ENCODE assay signal across 14 mouse cellular contexts in genomic region chr3:138065930-138066329, GRCm38 (mm10). TPM values are rescaled to one million over a fixed set of nuclear protein-coding genes. Genes with fewer than 3 reads are reported as not detected.
DNase-seq lines count a peak whose midpoint lies in the region; ATAC-seq and TF ChIP-seq lines count a peak whose summit lies in the region.
"Had no signal": no experiment of that assay in that cellular context is flagged by ENCODE, and none has a peak within 500 bp of the region (broad histone marks: within the 10 kb centered on the region; RNA-seq: fewer than 3 reads in every experiment).

No protein-coding gene starts in this region.

- peak overlapping the region; percentile 82 for H3ac ChIP-seq in C2C12 (ENCODE audit: control insufficient read depth, insufficient read length, low read depth)

- no peaks in the 10 kb centered on the region for H3K27me3 ChIP-seq in heart, embryonic 12.5 days (replicated peaks)
- H3K27me3 ChIP-seq in C2C12 (ENCODE audit: control insufficient read depth, insufficient read depth, insufficient read length), result no peaks in the 10 kb centered on the region
- H3K27me3 ChIP-seq in embryonic facial prominence, embryonic 10.5 days (replicated peaks; ENCODE audit: low read depth, poor library complexity, severe bottlenecking), result peaks cover 5% of the 10 kb centered on the region
- no peaks in the 10 kb centered on the region for H3K27me3 ChIP-seq in hindbrain, embryonic 16.5 days (replicated peaks; ENCODE audit: control insufficient read depth, insufficient read depth, low read length)
- H3K27me3 ChIP-seq: limb, embryonic 13.5 days had no signal

- peaks cover 63% of the 10 kb centered on the region for H3K79me2 ChIP-seq in C2C12 (ENCODE audit: control insufficient read depth, insufficient read depth)

- 79% methylated on average over 16 of the region's 16 CpGs for WGBS in heart, embryonic 12.5 days
- 88% methylated on average over 16 of the region's 16 CpGs for WGBS in embryonic facial prominence, embryonic 10.5 days
- 68% methylated on average over 16 of the region's 16 CpGs for WGBS in hindbrain, embryonic 16.5 days

- H3K9ac ChIP-seq in heart, embryonic 12.5 days, result peak overlapping the region; percentile 73
- peak overlapping the region; percentile 28; the same call in 1 of the 2 replicates for H3K9ac ChIP-seq in hindbrain, embryonic 16.5 days (ENCODE audit: low read depth, low read length)
- H3K9ac ChIP-seq: limb, embryonic 13.5 days had no signal

- H3K79me3 ChIP-seq in C2C12 (ENCODE audit: low read depth), result peaks cover 56% of the 10 kb centered on the region

- peak overlapping the region; percentile 68 for H3K4me2 ChIP-seq in heart, embryonic 12.5 days
- peak overlapping the region; percentile 52 for H3K4me2 ChIP-seq in hindbrain, embryonic 16.5 days (ENCODE audit: low read length)

- no peak for ATAC-seq in heart, embryonic 12.5 days (ENCODE audit: insufficient number of reproducible peaks, low FRiP score)
- no peak for ATAC-seq in hindbrain, embryonic 16.5 days

- TF ChIP-seq CTCF in C2C12 (IDR thresholded peaks at IDR 0.05; ENCODE audit: control insufficient read depth, insufficient read depth, insufficient read length), result no peak

- H3K4me1 ChIP-seq in heart, embryonic 12.5 days (replicated peaks), result peaks cover 56% of the 10 kb centered on the region
- H3K4me1 ChIP-seq in embryonic facial prominence, embryonic 10.5 days, result peaks cover 43% of the 10 kb centered on the region
- H3K4me1 ChIP-seq in hindbrain, embryonic 16.5 days (ENCODE audit: control insufficient read depth, insufficient read depth, low read depth, low read length), result peaks cover 15% of the 10 kb centered on the region

- peak overlapping the region; percentile 44 for H3K4me3 ChIP-seq in heart, embryonic 12.5 days
- peak overlapping the region; percentile 51 for H3K4me3 ChIP-seq in C2C12 (ENCODE audit: insufficient read depth, poor library complexity, severe bottlenecking)
- no peak overlapping the region for H3K4me3 ChIP-seq in embryonic facial prominence, embryonic 10.5 days
- no peak overlapping the region for H3K4me3 ChIP-seq in hindbrain, embryonic 16.5 days (ENCODE audit: low read length)

- no peak for DNase-seq in heart, adult 8-10 months (ENCODE audit: low spot score)
- DNase-seq in embryonic facial prominence, embryonic 10.5 days (ENCODE audit: low spot score), result no peak
- no peak for DNase-seq in lung, postnatal 14 days
- no peak for DNase-seq in c-Kit-positive CD71-positive TER-119-positive erythroid progenitor cells, embryonic 14.5 days (ENCODE audit: low spot score)
- DNase-seq: cerebellum, adult 9-10 months; kidney, adult 11 months; lung, adult 18-20 months had no signal

- H3K9me3 ChIP-seq in heart, embryonic 12.5 days (replicated peaks), result no peaks in the 10 kb centered on the region
- no peaks in the 10 kb centered on the region for H3K9me3 ChIP-seq in embryonic facial prominence, embryonic 10.5 days
- no peaks in the 10 kb centered on the region for H3K9me3 ChIP-seq in hindbrain, embryonic 16.5 days (ENCODE audit: control insufficient read depth, low read length)
- H3K9me3 ChIP-seq: limb, embryonic 13.5 days had no signal

- no peaks in the 10 kb centered on the region for H3K36me3 ChIP-seq in heart, embryonic 12.5 days
- peaks cover 11% of the 10 kb centered on the region for H3K36me3 ChIP-seq in C2C12 (ENCODE audit: control insufficient read depth, insufficient read depth)
- no peaks in the 10 kb centered on the region for H3K36me3 ChIP-seq in embryonic facial prominence, embryonic 10.5 days (replicated peaks)
- no peaks in the 10 kb centered on the region for H3K36me3 ChIP-seq in hindbrain, embryonic 16.5 days (ENCODE audit: control insufficient read depth, insufficient read depth, low read length)
- H3K36me3 ChIP-seq: limb, embryonic 13.5 days had no signal

- peak overlapping the region; percentile 93 for H3K27ac ChIP-seq in heart, embryonic 12.5 days (ENCODE audit: poor library complexity, severe bottlenecking)
- H3K27ac ChIP-seq in embryonic facial prominence, embryonic 10.5 days (replicated peaks), result 0 out of 2 replicates have a peak overlapping the region, but pooled peaks have one; percentile 75
- H3K27ac ChIP-seq in hindbrain, embryonic 16.5 days (ENCODE audit: low read depth, low read length), result no peak overlapping the region

TF ChIP-seq in C2C12, 6 proteins besides CTCF, POLR2A, EP300 and RAD21:
- TF ChIP-seq MYOG (IDR thresholded peaks at IDR 0.05; ENCODE audit: control insufficient read depth, extremely low read depth, insufficient read length) (no peak), FOSL1 (IDR thresholded peaks at IDR 0.05; ENCODE audit: insufficient read depth, low read length, poor library complexity, severe bottlenecking) (no peak), MAX (IDR thresholded peaks at IDR 0.05) (no peak), CEBPB (IDR thresholded peaks at IDR 0.05; ENCODE audit: low read depth) (no peak), MYOD1 (IDR thresholded peaks at IDR 0.05; ENCODE audit: control insufficient read depth, insufficient read length, low read depth) (no peak), USF1 (IDR thresholded peaks at IDR 0.05; ENCODE audit: low read depth) (no peak)

RNA-seq across cellular contexts. Expression of gene 1110002E22Rik, which starts 1.1 kb away (rescaled TPM):
- polyA plus RNA-seq in heart, embryonic 12.5 days (2016; fragmentation: Nextera tagmentation; extraction: Ambion mirVana), result 12.1 and 12.4 TPM in 2 replicates
- total RNA-seq in heart, adult 8-10 months (2022), result 10 to 100 TPM; 40.6 to 58.5 (median 50.8) TPM
- polyA plus RNA-seq in C2C12 (2012; fragmentation: generic; extraction: Trizol), result 6.5 TPM
- polyA plus RNA-seq in embryonic facial prominence, embryonic 10.5 days (2016; fragmentation: Nextera tagmentation; extraction: Ambion mirVana), result 0.04 and 0.05 TPM in 2 replicates
- 0.06 and 0.40 TPM in 2 replicates for polyA plus RNA-seq in hindbrain, embryonic 16.5 days (2015; fragmentation: Nextera tagmentation; extraction: Ambion mirVana)
- total RNA-seq: megakaryocyte progenitor cell, adult 5-6 weeks had no signal

RNA-seq across cellular contexts. Expression of gene Gm5105, which starts 1.3 kb away (rescaled TPM):
- 0.27 and 0.73 TPM in 2 replicates for polyA plus RNA-seq in heart, embryonic 12.5 days (2016; fragmentation: Nextera tagmentation; extraction: Ambion mirVana)
- 1 to 10 TPM in 2 of 4 experiments, under 1 TPM in 2; 0.76 to 1.6 (median 1.1) TPM for total RNA-seq in heart, adult 8-10 months (2022)
- polyA plus RNA-seq in C2C12 (2012; fragmentation: generic; extraction: Trizol), result 0.16 TPM
- 0.09 TPM in 1 of 2 replicates, not detected in the other for polyA plus RNA-seq in embryonic facial prominence, embryonic 10.5 days (2016; fragmentation: Nextera tagmentation; extraction: Ambion mirVana)
- polyA plus RNA-seq in hindbrain, embryonic 16.5 days (2015; fragmentation: Nextera tagmentation; extraction: Ambion mirVana), result 0.10 and 0.20 TPM in 2 replicates
- total RNA-seq: adrenal gland, adult 18-20 months; megakaryocyte progenitor cell, adult 5-6 weeks had no signal
- polyA plus RNA-seq: embryonic facial prominence, embryonic 11.5 days had no signal

Comparison
In these comparisons a context has a peak if more than half of its experiments do, and no peak if none do; other contexts are left out.
1. H3K4me3 ChIP-seq: peak in heart, embryonic 12.5 days (single experiment) and C2C12 (single experiment); none in embryonic facial prominence, embryonic 10.5 days (single experiment) and hindbrain, embryonic 16.5 days (single experiment).